Mouse (Mus musculus): ENCODE data around the gene E130308A19Rik. TPM values are rescaled to one million over a fixed set of nuclear protein-coding genes. Genes with fewer than 3 reads are reported as not detected.

The E130308A19Rik gene
- total RNA-seq, 2 experiments from 2014 or later = 11.7 to 14.7 TPM

DNA sequence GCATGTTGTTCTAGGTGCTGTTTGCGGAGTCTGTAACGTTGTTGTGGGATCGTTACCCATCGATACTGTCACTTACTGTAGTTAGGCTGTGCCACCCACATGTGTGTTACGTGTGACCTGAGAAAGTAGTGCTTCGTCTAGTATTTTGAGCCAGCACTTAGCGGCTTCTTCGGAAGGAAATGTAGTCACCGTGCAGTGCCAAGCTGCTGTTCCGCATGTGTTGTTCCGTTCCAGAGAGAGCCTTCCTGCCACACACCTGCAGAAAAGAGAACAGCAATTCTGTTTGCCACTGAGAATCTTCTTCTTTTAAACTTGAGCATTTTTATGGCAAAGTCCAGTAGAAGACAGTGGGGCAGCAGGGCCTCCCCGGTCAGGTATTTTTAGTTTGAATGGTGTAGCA is 100.5 kb downstream of the E130308A19Rik start:
- DNase-seq (ENCODE audit: low spot score in 2 of 2) = no peak

DNA sequence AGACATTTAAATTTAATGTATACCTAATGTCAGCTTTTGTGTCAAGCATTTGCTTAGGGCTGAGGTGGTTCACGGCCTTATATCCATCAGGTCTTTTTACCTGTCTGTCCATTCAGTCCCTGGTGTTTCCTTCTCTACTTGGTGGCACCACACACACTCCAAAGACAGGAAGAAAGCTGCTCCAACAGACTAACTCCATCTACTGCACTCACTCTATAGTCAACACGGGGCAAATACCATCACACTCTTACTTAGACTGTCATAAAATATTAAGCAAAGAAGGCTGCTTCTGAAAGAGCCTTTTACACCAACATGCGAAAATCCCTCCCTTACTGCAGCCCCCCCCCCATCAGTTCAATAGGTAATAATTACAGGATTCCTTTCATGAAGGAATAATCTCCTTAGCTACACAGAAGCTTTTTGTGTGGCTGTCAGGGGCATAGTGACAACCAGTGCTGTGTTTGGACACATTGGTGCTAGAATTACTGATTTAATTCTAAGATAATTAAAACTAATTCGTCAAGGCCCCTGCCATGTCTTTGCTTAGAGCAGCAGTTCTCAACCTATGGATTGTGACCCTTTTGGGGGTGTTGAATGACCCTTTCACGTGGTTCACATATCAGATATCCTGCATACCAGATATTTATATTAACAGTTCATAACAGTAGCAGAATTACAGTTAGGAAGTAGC is 101.3 kb downstream of the E130308A19Rik start:
- no peak for DNase-seq (ENCODE audit: low spot score in 2 of 2)

DNA sequence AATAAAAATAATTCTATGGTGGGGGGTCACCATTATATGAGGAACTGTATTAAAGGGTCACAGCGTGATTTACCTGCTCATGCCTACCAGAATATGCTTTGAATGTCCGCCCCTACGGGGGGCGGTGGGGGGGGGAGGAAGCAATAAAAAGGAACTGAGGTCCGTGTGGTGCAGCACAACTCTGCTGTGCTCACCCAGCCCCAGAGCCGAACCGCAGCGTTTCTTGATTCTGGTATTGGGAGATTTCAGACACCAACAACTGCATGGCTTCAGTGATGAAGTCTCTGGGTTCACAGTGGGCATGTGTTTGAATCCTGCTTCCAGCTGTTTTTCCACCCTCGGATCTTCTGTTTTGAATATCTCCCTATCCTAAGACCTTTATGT is 101.9 kb downstream of the E130308A19Rik start:
- no peak for DNase-seq (ENCODE audit: low spot score in 2 of 2)

GRCm38 (mm10) chr4:59728839-59729238 is 102.8 kb downstream of the E130308A19Rik start:
- no peak for DNase-seq (ENCODE audit: low spot score in 2 of 2)

DNA sequence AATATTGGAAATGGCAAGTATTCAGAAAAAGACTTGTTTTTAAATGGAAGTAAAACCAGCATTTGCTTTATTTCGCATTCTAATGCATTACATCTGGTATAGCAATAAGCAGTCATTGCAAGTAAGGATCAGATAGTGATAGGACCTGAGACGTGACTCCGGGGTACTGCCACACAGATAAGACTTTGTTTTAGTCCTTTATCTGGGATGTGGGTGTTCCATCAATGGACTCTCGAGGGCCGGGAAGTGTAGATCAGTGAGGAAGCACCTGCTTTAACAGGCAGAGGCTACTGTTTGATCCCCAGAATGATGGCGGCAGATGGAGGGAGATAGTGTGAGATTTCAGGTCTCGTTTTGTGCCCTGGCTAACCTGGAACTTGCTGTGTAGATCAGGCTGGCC is 105.5 kb downstream of the E130308A19Rik start:
- no peak for DNase-seq (ENCODE audit: low spot score in 2 of 2)

- DNase-seq (ENCODE audit: low spot score in 2 of 2) = no peak
These were observed 113.3 kb downstream of the E130308A19Rik start for GRCm38 (mm10) chr4:59739321-59739720.

DNA sequence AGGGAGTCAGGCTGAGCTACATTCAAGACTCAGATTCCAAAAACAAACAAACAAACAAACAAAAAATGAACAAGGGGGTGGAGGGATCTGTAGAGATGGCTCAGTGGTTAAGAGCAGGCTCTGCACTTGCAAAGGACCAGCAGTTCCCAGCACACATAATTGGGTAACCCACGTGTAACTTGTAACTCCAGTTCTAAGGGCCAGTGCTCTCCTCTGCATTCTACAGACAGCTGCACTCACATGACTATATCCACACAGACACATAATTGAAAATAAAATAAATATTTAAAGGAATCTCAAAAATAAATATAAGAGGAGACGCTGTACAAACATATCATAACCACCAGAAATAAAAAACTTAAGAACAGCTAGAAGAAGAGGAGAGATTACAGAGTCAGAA is 113.9 kb downstream of the E130308A19Rik start:
- no peak for DNase-seq (ENCODE audit: low spot score in 2 of 2)

DNA sequence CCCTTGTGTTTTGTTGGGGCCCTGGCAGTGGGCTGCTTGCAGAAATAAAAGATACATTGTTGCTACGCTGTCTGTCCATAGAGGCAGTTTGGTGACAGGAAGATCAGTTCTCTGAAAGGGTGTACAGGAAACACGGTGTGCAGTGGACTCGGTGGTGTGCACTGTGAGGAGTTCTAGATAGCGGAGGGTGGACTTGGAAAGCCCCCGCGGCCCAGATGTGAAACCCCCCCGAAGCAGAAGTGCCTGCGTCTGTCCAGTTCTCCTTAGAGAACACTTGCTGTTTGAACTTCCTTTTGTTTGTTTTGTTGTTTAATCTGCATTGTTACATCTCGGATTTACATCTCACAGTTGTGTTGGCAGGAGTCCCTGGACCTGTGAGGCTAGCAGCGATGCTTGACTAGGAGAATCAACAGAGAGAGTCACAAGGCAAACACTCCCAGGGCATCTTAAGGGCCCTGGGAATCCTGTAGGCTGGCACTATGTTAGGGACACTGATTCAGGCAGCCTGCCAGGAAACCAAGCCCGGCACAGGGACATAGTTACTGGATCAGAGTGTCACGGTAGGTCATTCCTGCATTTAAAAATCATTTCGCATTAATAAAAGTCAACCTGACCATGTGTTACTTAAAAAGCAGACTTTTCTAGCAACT is 127.6 kb downstream of the E130308A19Rik start:
- DNase-seq (ENCODE audit: low spot score in 2 of 2) = no peak

DNA sequence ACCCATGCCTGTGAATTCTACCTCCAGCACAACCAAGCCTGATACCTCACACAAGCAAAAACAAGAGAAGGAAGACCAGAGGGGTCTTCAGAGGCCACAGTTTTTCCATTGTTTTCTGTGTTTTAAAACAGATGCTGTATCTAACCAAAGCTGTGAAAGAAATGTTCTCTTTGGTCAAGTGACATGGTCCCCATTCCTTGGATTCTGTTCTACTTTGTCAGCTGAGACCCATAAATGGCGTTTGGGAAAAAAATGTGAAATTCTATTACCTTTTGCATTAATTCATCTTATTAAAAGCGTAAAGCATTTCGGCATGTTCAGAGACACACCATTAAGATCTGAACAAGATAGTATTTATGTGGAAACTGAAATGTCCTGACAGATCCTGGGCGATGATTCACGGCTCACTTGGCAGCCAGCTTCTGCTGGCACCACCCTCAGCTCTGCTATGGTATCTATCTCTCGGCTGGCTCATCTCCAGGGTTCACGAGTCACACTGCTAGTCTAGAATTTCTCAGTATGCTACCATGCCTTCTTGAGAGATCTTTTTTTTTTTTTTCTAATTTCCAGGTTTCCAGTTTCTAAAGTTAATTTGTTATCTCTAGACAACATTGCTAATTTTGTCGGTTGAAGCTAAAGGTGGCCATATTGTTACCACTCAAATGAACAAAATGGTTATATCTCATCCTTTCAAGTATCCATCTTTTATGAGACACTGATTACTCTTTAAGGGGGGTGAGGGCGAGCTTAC is 130.5 kb downstream of the E130308A19Rik start:
- DNase-seq (ENCODE audit: low spot score in 2 of 2) = peak; percentile 69 to 91

DNA sequence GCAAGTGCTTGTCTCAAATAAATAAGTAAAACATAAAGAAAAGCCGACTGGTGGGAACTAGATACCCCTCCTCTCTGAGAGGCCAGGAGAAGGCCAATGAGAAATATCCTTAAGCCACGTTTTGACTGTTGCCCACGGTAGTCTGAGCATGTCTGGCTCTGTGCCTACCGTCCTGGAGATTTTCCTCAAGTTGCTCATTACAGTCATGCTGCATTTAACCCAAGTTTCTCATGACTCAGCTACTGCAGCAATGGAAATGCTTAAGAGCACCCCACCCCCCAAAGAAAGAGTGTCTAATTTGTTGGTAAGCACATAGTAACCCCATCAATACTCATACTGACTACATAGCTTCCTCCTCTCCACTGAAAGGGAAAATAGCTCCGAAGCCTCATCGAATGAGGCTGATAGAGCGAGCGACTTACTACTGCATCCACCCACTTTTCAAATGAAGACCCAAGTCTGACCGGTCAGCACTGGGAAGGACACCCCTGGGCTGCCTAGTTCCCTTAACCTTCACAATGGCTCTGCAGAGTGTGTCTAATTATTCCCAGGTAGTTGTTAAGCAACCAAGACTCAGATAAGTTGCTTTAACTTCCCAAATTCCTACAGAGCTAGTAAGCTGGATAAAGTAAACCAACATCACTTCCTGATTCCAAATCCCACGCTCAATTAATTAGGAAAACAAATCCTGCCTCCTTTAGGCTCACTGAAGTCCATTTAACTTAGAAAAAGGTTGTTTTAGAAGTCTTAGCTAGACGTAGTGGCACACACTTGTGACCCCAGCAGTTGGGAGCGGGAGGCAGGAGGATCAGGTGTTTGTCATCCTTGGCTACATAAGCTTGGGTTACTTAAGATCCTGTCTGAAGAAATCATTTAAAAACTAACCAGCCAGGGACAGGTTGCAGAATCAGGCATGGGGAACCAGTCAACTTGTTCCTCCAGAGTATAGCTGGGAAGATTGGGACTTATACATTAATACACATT is 131.7 kb downstream of the E130308A19Rik start:
- DNase-seq (ENCODE audit: low spot score in 2 of 2) = no peak

GRCm38 (mm10) chr4:59760016-59760415 is 134.0 kb downstream of the E130308A19Rik start:
- no peak for DNase-seq (ENCODE audit: low spot score in 2 of 2)

DNA sequence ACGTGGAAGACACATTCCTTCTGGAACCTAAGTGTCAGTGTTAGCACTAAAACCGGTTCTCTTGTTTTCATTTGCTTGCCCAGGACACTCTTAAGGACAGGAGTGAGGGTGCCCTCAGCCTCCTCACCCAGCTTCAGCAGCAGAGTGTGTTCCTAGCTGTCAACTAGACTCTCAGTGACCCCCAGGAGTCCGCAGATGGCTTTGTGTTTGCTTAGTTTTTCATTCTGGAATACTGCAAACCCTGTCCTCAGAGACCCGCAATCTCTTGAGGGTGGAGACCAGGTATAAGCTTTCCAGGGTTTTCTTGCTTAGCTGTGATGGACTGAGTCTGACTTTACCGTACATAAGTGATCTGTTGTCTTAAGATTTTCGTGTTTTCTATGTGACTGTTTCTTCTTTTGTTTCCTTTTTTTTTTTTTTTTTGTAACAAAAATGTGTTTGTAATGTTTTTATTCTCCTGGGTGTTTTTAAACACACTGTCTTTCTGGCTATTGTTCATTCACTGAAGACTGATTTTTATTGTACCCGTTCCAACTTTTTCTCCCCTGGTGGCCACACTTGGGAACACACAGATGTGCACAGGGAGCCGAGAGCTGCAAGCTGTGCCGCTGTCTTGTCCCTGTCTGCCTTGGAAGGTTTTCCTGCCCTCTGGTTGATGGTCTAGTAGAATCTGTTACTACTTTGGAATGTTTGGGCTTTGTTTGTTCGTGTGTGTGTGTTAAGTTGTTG is 134.8 kb downstream of the E130308A19Rik start:
- DNase-seq (ENCODE audit: low spot score in 2 of 2) = no peak

DNA sequence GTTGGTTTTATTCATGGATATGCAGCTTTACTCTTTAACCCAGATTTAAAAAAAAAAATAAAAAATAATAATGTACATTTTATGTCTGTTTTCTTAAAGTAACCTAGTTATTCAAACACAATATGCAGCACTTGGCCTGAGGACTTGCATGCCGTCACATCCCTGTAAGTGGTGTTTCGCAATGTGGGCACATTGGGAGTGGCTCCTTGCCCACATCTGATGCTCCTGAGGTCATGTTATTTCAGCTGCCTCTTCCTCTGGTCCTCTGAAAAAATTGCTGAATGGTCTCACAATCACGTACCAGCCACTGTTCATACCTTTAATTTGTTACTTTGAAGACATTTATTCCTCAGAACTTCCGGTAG is 135.3 kb downstream of the E130308A19Rik start:
- no peak for DNase-seq (ENCODE audit: low spot score in 2 of 2)

DNA sequence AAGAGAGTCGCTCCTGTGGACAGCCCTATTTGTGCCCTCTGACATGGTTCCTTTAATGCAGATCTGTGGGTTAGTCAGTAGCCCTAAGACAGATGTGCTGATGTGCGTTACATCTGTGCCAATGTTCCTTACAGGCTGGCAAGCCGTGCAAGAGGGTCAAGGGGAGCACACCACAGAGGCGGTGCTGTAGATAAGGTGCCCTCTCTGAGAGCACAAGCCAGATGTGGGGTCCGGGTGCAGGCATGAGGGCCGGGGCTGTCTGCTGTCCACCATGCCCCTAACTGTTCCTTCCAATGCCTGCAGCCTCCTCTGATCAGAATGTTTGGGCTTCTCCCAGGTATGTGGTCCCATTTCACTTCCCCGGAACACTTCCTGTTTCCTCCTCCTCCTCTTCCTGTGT is 138.9 kb downstream of the E130308A19Rik start:
- no peak for DNase-seq (ENCODE audit: low spot score in 2 of 2)

- DNase-seq (ENCODE audit: low spot score in 2 of 2) = no peak
These were observed 139.5 kb downstream of the E130308A19Rik start for GRCm38 (mm10) chr4:59765385-59766005.

DNA sequence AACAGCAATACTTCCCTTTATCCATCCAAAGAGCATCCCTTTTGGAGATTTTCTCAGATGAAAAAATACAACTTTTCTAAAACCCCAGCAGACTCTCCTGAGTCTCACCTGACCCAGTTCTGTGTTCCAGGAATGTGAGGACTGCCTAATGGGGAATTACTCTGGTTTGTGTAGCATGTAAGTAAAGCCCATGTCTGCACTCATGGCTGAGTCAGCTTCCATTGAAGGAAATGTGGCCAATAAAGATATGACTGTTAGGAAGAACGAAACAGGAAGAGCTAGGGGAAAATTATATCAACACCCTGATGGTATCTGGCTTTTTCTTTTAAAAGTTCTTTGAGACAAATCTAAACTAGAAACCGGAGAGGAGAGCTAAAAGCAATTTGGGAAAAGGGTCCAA is 141.7 kb downstream of the E130308A19Rik start:
- no peak for DNase-seq (ENCODE audit: low spot score in 2 of 2)

DNA sequence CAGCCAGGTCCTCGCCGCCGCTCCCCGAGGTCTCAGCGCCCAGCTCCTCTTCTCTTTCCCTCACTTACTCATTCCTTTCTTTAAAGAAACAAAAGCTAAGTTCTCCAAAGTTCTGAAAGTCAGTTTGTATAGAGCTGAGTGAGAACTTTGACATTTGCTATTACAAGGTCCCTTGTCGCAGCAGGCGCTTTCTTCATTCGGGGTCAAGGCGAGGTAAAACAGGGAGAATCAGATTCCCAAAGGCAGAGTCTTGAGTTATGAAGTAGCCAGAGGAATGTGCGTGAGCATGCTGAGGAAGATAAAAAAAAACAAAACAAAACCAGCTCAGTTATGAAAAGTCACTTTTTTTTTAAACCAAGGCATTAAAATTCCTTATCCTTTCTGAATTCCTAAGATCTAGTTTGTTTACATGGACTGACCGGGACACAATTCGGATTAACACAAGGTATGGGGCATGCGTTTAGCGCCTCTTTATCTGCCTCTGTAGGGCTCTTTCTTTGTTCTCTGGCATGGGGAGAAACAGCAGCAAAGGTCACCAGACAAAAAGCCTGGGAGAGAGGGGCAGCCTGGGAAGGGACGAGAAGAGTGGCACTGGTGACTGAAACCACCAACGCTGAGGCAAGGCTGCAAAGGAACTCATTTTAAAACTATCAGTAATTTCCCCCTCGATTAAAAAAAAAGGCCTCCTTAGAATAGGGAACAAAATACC is 146.3 kb downstream of the E130308A19Rik start:
- DNase-seq (ENCODE audit: low spot score in 2 of 2) = no peak

- no peak for DNase-seq (ENCODE audit: low spot score in 2 of 2)
These were observed 151.8 kb downstream of the E130308A19Rik start for GRCm38 (mm10) chr4:59777828-59778227.

GRCm38 (mm10) chr4:59780568-59780967 is 154.6 kb downstream of the E130308A19Rik start:
- DNase-seq (ENCODE audit: low spot score in 2 of 2) = peak in 1 of 2 experiments; percentile 51

Data from layer of hippocampus, adult 18-20 months (tissue).